Mouse (Mus musculus) C2C12 (cell line): ENCODE measurements around the gene Cfap70. TPM values are rescaled to one million over a fixed set of nuclear protein-coding genes. Genes with fewer than 3 reads are reported as not detected.

Experiments used
- H3K27me3 ChIP-seq: one replicate; pipeline ENCODE4 v1.6.1; 2011; ENCODE audit not compliant: control insufficient read depth, insufficient read depth, insufficient read length
- H3K36me3 ChIP-seq: one replicate; pipeline ENCODE4 v1.6.1; 2011; ENCODE audit not compliant: control insufficient read depth, insufficient read depth
- H3K4me3 ChIP-seq: one replicate; pipeline ENCODE4 v1.5.1; 2011; ENCODE audit warnings: mild to moderate bottlenecking, control low read depth; ENCODE audit not compliant: poor library complexity, insufficient read depth, severe bottlenecking
- H3K79me2 ChIP-seq: one replicate; pipeline ENCODE4 v1.6.1; 2011; ENCODE audit not compliant: control insufficient read depth, insufficient read depth
- H3K79me3 ChIP-seq: one replicate; pipeline ENCODE4 v1.6.1; 2011; ENCODE audit warnings: low read depth, control low read depth
- H3ac ChIP-seq: one replicate; pipeline ENCODE3; 2011; ENCODE audit warnings: low read depth; ENCODE audit not compliant: control insufficient read depth, insufficient read length
- CEBPB ChIP-seq: IDR thresholded peaks from one replicate; pipeline ENCODE4 v1.6.1; 2011; ENCODE audit warnings: low read depth, mild to moderate bottlenecking, control low read depth, moderate library complexity
- CTCF ChIP-seq: IDR thresholded peaks from one replicate; pipeline ENCODE4 v1.5.1; 2011; ENCODE audit not compliant: control insufficient read depth, insufficient read depth, insufficient read length
- FOSL1 ChIP-seq: IDR thresholded peaks from one replicate; pipeline ENCODE4 v1.8.0; 2011; ENCODE audit warnings: mild to moderate bottlenecking, low read length; ENCODE audit not compliant: poor library complexity, insufficient read depth, severe bottlenecking
- MAX ChIP-seq: IDR thresholded peaks from one replicate; pipeline ENCODE4 v1.6.1; 2011; ENCODE audit warnings: mild to moderate bottlenecking, control low read depth
- MYOD1 ChIP-seq: IDR thresholded peaks from one replicate; pipeline ENCODE4 v1.6.1; 2011; ENCODE audit warnings: low read depth; ENCODE audit not compliant: control insufficient read depth, insufficient read length
- MYOG ChIP-seq: IDR thresholded peaks from one replicate; pipeline ENCODE4 v1.6.1; 2011; ENCODE audit not compliant: control insufficient read depth, insufficient read length; ENCODE audit errors: extremely low read depth
- USF1 ChIP-seq: IDR thresholded peaks from one replicate; pipeline ENCODE4 v1.6.1; 2011; ENCODE audit warnings: low read depth, mild to moderate bottlenecking, control low read depth, moderate library complexity
- polyA plus RNA-seq: library from polyadenylated mRNA; unstranded; fragments of >200 nt; fragmentation: generic; extraction: Trizol; gene quantifications from one replicate; pipeline ENCODE4 v1.2.1, GENCODE M21; 2012; ENCODE audit warnings: missing spikeins

The Cfap70 gene
- polyA plus RNA-seq, 1 experiment: 0.01 TPM

DNA sequence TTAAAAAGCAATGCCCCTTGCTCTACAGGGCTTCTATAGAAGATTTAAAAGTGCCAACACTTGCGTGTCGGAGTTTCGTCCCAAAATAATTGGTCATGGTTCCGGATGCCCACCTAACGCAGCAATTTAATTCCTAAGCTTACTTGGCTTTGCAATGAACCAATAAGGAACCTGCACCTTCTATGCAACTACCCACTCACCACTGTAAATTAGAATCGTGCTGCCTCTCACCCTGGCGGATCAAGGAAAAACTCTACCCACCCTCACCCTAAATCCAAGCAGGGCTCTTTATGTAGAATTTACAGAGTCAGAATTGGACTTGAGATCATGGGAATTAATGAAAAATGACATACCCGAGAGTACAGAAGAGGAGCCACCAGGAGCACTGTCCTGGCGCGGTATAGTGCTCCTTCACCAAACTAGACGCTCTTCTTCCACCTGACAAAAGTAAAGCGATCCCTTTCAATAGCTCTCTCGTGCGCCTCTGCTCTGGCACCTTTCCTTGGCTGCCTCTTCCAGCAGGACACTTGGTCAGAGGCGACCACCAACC, 104.5 kb downstream of the Cfap70 start:
- peak overlapping the region; percentile 81 for H3ac ChIP-seq
- peaks cover 32% of the 10 kb centered on the region for H3K79me3 ChIP-seq
- TF ChIP-seq MYOD1: no peak
- no peak for TF ChIP-seq FOSL1
- TF ChIP-seq MYOG: no peak
- no peak for TF ChIP-seq CTCF
- TF ChIP-seq CEBPB: no peak
- TF ChIP-seq USF1: no peak
- no peak for TF ChIP-seq MAX
- H3K4me3 ChIP-seq: peak overlapping the region; percentile 60
- H3K27me3 ChIP-seq: no peaks in the 10 kb centered on the region
- H3K79me2 ChIP-seq: peaks cover 61% of the 10 kb centered on the region
- peaks cover 15% of the 10 kb centered on the region for H3K36me3 ChIP-seq

DNA sequence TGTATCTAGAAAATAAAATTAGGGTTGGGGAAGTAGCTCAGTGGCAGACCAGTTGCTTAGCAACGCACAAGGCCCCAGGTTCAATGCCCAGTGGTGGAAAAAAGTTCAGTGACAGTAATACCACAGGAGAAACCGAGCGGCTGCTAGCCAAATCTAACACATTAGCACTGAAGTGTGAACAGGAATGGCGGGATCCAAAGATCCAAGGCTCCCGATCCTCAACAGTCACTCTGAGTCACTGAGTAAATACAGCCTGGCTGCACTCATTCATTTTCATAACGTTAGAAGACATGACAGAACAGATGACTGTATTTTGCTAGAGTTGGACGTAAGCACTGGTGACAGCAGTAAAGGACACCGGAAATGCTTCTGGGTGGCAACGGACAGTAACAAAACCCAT, 106.1 kb downstream of the Cfap70 start:
- Histone ChIP-seq H3K27me3 (no peaks in the 10 kb centered on the region), H3K36me3 (peaks cover 25% of the 10 kb centered on the region), H3K79me2 (peaks cover 75% of the 10 kb centered on the region), H3K79me3 (peaks cover 38% of the 10 kb centered on the region), H3ac (no peak overlapping the region), H3K4me3 (no peak overlapping the region)
- TF ChIP-seq USF1 (no peak), FOSL1 (peak; percentile 56)

Other genes with a start within 250 kb of the Cfap70 start
- gene Kcnk16, start 183.0 kb downstream of the Cfap70 start, polyA plus RNA-seq: not detected
- 4.9 TPM for gene Nudt13, start 157.5 kb downstream of the Cfap70 start, polyA plus RNA-seq
- 28.6 TPM for gene Ecd, start 104.1 kb downstream of the Cfap70 start, polyA plus RNA-seq
- 17.7 TPM for gene Fam149b, start 104.1 kb downstream of the Cfap70 start, polyA plus RNA-seq
- 80.8 TPM for gene Dnajc9, start 63.3 kb downstream of the Cfap70 start, polyA plus RNA-seq
- gene Mrps16, start 58.6 kb downstream of the Cfap70 start, polyA plus RNA-seq: 97.2 TPM
- 47.9 TPM for gene Anxa7, start 27.9 kb upstream of the Cfap70 start, polyA plus RNA-seq
- 0.28 TPM for gene Mss51, start 44.7 kb upstream of the Cfap70 start, polyA plus RNA-seq
- gene Ppp3cb, start 94.3 kb upstream of the Cfap70 start, polyA plus RNA-seq: 29.9 TPM
- gene Usp54, start 188.8 kb upstream of the Cfap70 start, polyA plus RNA-seq: 3.3 TPM
- 0.50 TPM for gene Myoz1, start 204.3 kb upstream of the Cfap70 start, polyA plus RNA-seq
- 42.3 TPM for gene Synpo2l, start 216.1 kb upstream of the Cfap70 start, polyA plus RNA-seq
- 63.4 TPM for gene Sec24c, start 222.1 kb upstream of the Cfap70 start, polyA plus RNA-seq
- gene Fut11, start 242.7 kb upstream of the Cfap70 start, polyA plus RNA-seq: 6.3 TPM